Mouse (Mus musculus): Measurements from ENCODE around the gene Vmn1r91. TPM values are rescaled to one million over a fixed set of nuclear protein-coding genes. Genes with fewer than 3 reads are reported as not detected.
"Not testable (repeated sequence)": the region's sequence is repeated elsewhere in the genome, so short reads cannot be mapped to it uniquely, and the experiment has no call there.

Gene Vmn1r91
- total RNA-seq (2022) = not detected

GRCm38 (mm10) chr7:20099380-20099779 is at the start of gene Vmn1r91:
TSS of gene Vmn1r91 (plus strand) at chr7:20099680.
- DNase-seq (ENCODE audit: low spot score in 2 of 2) = not testable (repeated sequence)

DNA sequence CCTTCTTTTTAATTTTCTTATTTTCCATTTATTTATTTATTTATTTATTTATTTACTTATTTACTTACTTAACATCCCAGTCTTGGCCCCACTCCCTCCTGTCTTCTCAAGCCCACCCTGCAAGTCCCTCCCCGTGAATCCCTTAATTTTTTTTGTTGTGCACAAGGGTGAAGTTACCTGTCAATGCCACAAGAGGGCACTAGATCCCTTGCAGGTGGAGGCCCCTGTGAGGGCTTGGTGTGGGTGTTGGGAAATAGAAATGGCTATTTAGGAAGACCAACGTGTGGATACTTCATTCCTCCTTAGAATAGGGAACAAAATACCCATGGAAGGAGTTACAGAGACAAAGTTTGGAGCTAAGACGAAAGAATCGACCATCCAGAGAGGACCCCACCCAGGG is 35.4 kb upstream of the Vmn1r91 start:
- not testable (repeated sequence) for DNase-seq (ENCODE audit: low spot score in 2 of 2)

- not testable (repeated sequence) for DNase-seq (ENCODE audit: low spot score in 2 of 2)
Observed at GRCm38 (mm10) chr7:20078118-20078517, 21.4 kb upstream of the Vmn1r91 start.

GRCm38 (mm10) chr7:20122479-20122878 is 23.0 kb downstream of the Vmn1r91 start, which contains the start of gene Gm16442:
TSS of gene Gm16442 (minus strand) at chr7:20122579.
- DNase-seq (ENCODE audit: low spot score in 2 of 2) = not testable (repeated sequence)

DNA sequence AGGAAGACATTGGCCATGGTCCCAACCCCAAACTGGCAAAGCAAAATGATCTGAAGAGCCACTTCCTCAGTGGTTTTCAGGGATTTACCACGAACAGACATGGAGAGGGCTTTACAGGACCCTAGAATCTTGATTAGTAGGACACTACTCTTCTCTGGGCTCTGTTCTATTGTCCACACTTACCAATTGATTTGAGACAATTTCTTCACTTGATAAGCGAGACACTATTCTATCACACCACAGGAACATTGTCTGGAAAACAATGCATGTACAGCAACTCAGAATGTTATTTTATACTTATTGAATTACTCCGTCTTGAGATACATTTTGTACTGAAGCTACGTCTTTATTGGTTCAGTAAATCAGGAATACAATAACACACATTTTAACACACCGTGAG is 39.5 kb downstream of the Vmn1r91 start, which contains the start of gene Vmn1r93:
TSS of gene Vmn1r93 (minus strand) at position 101 of the 400 bp plus-strand sequence.
- DNase-seq (ENCODE audit: low spot score in 2 of 2) = not testable (repeated sequence)

Other genes starting within 250 kb of the Vmn1r91 start
- gene Gm19345, start 247.7 kb upstream of the Vmn1r91 start, total RNA-seq (2022) = 1 to 10 TPM; 1.5 to 2.6 (median 2.2) TPM
- gene Ceacam16, start 238.4 kb upstream of the Vmn1r91 start, total RNA-seq (2022) = not detected
- not detected for gene Ceacam19, start 211.7 kb upstream of the Vmn1r91 start, total RNA-seq (2022)
- 10 to 100 TPM; 12.5 to 16.1 (median 13.8) TPM for gene Pvr, start 178.5 kb upstream of the Vmn1r91 start, total RNA-seq (2022)
- gene Igsf23, start 148.9 kb upstream of the Vmn1r91 start, total RNA-seq (2022) = under 1 TPM in 1 of 4 experiments, not detected in 3; 0.20 TPM
- gene Ceacam20, start 134.3 kb upstream of the Vmn1r91 start, total RNA-seq (2022) = not detected
- not detected for gene Nlrp9b, start 108.2 kb upstream of the Vmn1r91 start, total RNA-seq (2022)
- gene Gm16442, start 22.9 kb downstream of the Vmn1r91 start, total RNA-seq (2022) = not detected
- not detected for gene Vmn1r93, start 39.4 kb downstream of the Vmn1r91 start, total RNA-seq (2022)
- gene Vmn1r94, start 68.7 kb downstream of the Vmn1r91 start, total RNA-seq (2022) = not detected
- gene Vmn1r95, start 94.0 kb downstream of the Vmn1r91 start, total RNA-seq (2022) = not detected
- not detected for gene Gm6164, start 105.9 kb downstream of the Vmn1r91 start, total RNA-seq (2022)
- not detected for gene Gm4498, start 134.1 kb downstream of the Vmn1r91 start, total RNA-seq (2022)
- gene Gm5890, start 163.2 kb downstream of the Vmn1r91 start, total RNA-seq (2022) = not detected
- gene Gm4133, start 234.4 kb downstream of the Vmn1r91 start, total RNA-seq (2022) = not detected